Mouse (Mus musculus) large intestine, adult 2 months (tissue): ENCODE results near the gene Cdc20. TPM values are rescaled to one million over a fixed set of nuclear protein-coding genes. Genes with fewer than 3 reads are reported as not detected.

ENCODE experiments used
- DNase-seq: peaks from one replicate; pipeline ENCODE4 v3.0.0-alpha.2; 2012; ENCODE audit warnings: low read depth, low spot score
- WGBS: fragments of 180-500 bp; shearing (Covaris S2); methylation state at CpG from one replicate; pipeline ENCODE4 v1.1.7; 2018; 5-methylcytosine and 5-hydroxymethylcytosine counted together
- polyA plus RNA-seq: library from polyadenylated mRNA; depleted of rRNA; stranded (reverse); fragments of >200 nt; gene quantifications from 2 replicates; pipeline ENCODE4 v1.2.3, GENCODE M21; 2012

Cdc20 gene
- polyA plus RNA-seq, 1 experiment, result 90.0 TPM

GRCm38 (mm10) chr4:118424541-118425160 is 12.5 kb downstream of the Cdc20 start:
- no peak for DNase-seq
- 84% methylated on average over 4 of the region's 4 CpGs for WGBS

- peak; percentile 37 for DNase-seq
- WGBS, result 42% methylated on average over 3 of the region's 3 CpGs
Measured at GRCm38 (mm10) chr4:118421384-118421783, 15.8 kb downstream of the Cdc20 start.

DNA sequence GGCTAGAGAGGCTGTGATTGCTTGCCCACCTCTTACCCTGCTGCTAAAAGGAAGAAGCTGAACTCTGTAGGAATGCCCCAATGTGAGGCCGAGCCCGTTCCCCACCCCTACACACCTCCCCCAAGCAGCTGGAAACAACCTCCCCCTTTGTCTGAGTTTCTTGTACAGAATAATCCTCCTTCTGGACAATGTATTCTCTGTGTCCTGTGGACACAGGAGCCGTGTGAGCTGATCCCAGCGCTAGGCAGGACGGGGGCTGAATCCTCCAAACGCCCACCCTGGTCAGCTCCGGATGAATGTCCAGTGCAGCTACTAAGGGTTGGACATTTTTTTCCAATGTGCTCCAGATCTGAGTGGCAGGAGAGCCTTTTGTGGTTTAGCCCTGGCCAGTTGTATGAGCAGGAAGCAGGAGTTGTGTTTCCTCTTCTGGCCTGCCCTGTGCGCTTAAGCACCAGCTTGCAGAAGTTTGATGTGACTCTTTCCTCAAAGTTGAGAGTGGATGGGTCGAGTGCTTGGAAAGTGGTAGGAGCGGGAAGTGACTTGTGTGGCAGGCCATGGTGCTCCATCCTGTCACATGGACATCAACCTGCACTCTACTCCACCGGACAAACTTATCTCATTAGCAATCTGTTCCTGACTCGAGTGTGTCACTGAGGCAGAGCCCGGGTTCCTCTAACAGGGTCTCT is 19.9 kb downstream of the Cdc20 start:
- WGBS, result 88% methylated on average over 13 of the region's 13 CpGs
- DNase-seq, result no peak

DNA sequence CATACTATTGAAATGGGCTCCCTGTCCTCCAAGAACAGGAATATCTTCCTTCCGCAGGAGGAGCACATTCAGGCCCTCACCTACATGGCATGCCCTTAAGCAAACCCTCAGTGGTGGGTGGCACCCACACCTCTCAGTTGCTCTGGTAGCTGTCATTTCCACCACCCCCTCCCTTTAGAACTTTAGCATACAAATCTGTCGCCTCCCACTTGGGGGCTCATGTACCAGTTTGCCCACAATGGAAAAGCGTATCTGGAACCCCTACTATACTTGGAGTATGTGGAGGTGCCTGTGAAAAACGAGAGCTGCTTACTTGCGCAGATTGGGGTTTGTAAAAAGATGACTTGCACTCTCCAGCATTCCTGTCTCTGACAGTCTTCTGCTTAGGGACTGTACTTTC is 20.8 kb downstream of the Cdc20 start:
- WGBS, result 97% methylated on average over 5 of the region's 5 CpGs
- DNase-seq, result no peak

DNA sequence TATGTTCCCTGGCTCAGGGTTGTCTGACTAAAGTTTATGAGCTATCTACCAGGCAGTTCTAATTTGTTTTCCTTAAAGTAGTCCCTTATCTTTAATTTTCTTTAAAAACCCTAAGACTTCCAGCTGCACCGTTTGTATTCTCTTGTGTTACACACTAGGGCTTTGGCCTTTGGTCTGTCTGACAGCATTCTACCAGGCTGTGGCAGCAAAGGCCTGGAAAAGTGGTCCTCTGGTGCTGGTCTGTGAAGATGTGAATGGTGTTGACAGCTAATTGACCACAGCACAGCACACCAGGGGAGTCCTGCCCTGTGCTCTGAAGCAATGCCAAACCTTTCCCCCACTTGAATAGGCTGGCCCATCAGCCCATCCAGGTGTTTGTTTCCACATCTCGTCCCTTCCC is 21.4 kb downstream of the Cdc20 start:
- no peak for DNase-seq
- WGBS, result 60% methylated on average over 2 of the region's 2 CpGs

DNA sequence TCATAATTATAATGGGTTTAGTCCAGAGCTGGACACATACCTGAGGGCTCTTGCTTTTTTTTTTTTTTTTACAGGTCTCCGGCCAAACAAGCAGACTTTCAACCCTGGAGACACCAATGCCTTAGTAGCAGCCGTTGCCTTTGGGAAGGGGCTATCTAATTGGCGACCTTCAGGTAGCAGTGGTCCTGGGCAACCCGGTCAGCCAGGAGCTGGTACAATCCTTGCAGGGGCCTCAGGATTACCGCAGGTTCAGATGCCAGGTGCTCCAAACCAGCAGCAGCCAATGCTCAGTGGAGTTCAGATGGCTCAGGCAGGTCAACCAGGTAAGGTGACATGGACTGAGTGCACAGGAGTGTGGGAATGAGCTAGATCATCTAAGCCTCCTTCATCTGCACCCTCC is 23.6 kb downstream of the Cdc20 start:
- 93% methylated on average over 5 of the region's 5 CpGs for WGBS
- DNase-seq, result no peak

DNA sequence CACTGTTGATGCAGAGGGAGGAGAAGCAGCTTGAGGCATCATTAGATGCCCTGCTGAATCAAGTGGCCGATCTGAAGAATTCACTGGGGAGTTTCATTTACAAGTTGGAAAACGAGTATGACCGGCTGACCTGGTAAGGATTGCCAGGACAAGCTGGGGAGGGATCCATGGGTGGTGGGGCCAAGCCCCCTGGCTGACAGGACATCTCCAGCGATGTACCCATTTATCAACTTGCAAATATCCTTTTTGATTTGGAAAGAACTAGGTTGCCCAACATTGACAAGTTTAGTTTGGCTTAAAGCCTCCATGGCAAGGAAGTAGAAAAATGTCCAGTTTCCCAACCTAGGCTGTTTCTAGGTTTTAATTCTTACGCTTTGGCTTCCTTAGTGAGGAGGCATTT is 26.3 kb downstream of the Cdc20 start:
- DNase-seq, result no peak

DNA sequence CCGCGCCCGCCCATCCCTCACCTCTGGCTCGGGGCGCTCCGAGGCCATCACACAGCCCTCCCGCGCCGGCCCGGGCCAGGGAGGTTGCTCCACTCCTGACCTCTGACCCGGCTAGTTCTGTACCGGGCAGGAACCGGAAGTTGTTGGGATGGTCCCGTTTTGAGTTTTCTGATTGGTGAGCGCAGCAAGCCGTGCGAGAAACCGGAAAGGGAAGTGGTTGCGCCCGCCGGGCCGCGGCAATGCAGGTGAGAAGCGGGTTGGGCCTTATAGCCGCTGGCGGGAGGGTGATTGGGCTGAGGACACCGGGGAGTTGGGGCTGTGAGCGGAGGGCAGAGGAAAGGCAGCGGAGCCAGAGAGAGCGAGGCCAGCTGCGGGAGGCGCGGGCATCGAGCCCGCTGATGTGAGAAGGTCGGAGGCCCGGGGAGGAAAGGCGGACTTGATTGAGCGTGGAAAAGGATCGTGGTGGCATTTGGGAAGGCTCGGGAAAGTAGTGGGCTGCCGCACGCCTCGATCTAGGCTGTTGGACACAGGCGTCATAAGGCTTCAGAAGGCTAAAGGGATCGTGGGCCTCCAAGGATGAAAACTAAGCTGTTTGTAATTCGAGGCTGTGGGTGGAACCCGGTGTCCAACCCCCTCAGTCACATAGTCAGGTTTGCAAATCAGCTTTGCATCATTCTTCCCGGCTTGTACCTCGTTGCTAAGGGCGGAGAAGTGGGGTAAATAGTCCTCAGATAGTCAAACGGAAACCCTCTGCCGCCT is 27.8 kb downstream of the Cdc20 start, which contains the start of the genes Szt2 and Med8:
Gene Szt2 (minus strand): TSS at position 132 of the 759 bp plus-strand sequence.
Gene Med8 (plus strand): TSS at position 196 of the 759 bp plus-strand sequence.
- under 1% methylated on average over 53 of the region's 53 CpGs for WGBS
- peak; percentile 92 for DNase-seq

More for the DNA sequence above, 26.3 kb downstream of the Cdc20 start:
- WGBS, result 87% methylated on average over 5 of the region's 5 CpGs

GRCm38 (mm10) chr4:118402701-118403100 is 34.5 kb downstream of the Cdc20 start:
- no peak for DNase-seq
- WGBS, result 91% methylated on average over 12 of the region's 12 CpGs

DNA sequence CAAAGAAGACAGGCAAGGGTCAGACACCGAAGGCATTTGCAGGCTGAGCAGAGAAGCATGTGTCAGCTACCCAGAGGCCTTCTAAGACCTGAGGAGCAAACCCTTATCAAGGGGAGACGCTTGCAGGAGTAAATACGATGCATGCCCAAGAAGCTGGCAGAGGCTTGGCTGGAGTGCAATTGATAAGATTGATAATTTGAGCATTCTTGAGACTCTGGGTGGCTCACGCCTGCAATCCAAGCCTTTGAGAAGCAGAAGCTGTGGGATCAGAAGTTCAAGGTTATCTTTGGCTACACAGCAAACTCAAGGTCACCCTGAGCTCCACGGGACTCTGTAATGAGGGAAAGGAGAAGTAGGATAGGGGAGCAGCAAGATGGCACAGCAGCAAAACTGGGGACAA is 35.2 kb downstream of the Cdc20 start:
- DNase-seq, result no peak
- WGBS, result 92% methylated on average over 5 of the region's 5 CpGs

GRCm38 (mm10) chr4:118401421-118401820 is 35.7 kb downstream of the Cdc20 start:
- WGBS, result 94% methylated on average over 3 of the region's 3 CpGs
- no peak for DNase-seq

- 93% methylated on average over 6 of the region's 6 CpGs for WGBS
- DNase-seq, result no peak
Measured at GRCm38 (mm10) chr4:118398400-118398799, 38.8 kb downstream of the Cdc20 start.

DNA sequence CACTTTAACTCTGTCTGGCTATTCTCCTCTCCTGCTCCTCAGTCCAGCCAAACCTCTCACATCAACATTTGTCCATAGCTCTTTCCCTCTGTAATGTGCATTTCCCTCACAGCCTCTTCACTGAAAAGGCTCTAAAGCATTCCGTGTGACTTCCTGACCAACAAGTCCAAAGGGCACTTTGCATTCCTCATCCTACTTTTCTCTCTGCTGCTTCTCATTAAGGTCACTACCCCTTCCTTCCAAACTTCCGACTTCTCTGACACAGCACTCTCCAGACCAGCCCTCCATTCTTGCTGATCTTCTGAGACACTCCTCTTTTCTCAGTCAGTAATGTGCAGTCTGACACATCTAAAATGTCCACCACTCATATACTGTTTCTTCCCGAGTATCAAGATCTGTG is 40.7 kb downstream of the Cdc20 start:
- no peak for DNase-seq
- WGBS, result 50% methylated on average over 3 of the region's 3 CpGs

DNA sequence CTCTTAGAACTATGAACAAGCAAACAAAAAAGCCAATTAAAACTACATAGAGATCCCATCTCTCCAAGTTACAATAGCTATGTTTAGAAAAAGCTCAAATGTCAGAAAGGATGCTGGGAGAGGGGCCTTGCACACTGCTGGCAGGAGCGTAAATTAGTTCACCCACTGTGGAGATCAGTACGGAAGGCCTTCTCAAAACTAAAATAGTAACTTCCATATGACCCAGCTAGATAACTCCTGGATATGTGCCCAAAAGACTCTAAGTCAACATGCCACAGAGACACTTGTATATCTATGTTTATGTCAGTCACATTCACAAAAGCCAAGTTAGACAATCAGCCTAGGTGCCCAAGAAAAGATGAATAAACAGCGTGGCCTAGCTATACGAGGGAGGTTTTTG is 41.9 kb downstream of the Cdc20 start:
- WGBS, result 85% methylated on average over 4 of the region's 4 CpGs
- no peak for DNase-seq

GRCm38 (mm10) chr4:118394505-118394904 is 42.6 kb downstream of the Cdc20 start:
- WGBS, result 82% methylated on average over 6 of the region's 6 CpGs
- DNase-seq, result no peak

- no peak for DNase-seq
- WGBS, result 96% methylated on average over 11 of the region's 11 CpGs
Measured at GRCm38 (mm10) chr4:118390146-118390545, 47.0 kb downstream of the Cdc20 start.

- WGBS, result 90% methylated on average over 8 of the region's 8 CpGs
- no peak for DNase-seq
Measured at GRCm38 (mm10) chr4:118387316-118387715, 49.8 kb downstream of the Cdc20 start.

DNA sequence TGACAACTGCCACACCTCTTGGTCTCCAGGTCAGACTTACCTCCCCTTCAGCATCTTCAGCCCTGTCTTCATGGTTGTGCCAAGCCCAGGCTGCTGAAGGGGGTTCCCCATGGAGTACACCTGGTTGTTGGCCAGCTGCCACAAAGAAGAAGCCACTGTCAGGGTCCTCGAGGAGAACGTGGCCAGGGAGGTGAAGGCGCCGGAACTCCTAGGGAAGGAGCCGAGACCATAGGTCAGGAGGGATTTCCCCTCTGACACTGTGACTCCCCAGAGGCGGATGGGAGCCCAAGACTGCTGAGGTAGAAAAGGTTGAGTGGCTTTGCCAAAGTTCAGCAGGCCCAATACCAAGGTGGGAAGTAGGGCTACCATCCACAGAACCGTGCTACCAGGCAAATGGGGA is 53.9 kb downstream of the Cdc20 start:
- WGBS, result 86% methylated on average over 7 of the region's 7 CpGs
- DNase-seq, result no peak
